Mouse (Mus musculus) ovary, postnatal 36 days (tissue): ENCODE measurements around the gene Wdr90.
"Not testable (repeated sequence)": the region's sequence is repeated elsewhere in the genome, so short reads cannot be mapped to it uniquely, and the experiment has no call there.

Experiments
- DNase-seq: peaks from one replicate; pipeline ENCODE4 v3.0.0; 2022; ENCODE audit warnings: low spot score, mixed read lengths

The Wdr90 gene

GRCm38 (mm10) chr17:25807452-25807851 lies 53.8 kb downstream of the Wdr90 start:
- not testable (repeated sequence) for DNase-seq

- no peak for DNase-seq
These were observed 54.8 kb downstream of the Wdr90 start for GRCm38 (mm10) chr17:25806507-25806906.

GRCm38 (mm10) chr17:25802825-25803517 lies 58.3 kb downstream of the Wdr90 start:
- DNase-seq = peak; percentile 10

- peak; percentile 50 for DNase-seq
These were observed 60.3 kb downstream of the Wdr90 start for GRCm38 (mm10) chr17:25801029-25801428.

- DNase-seq = peak; percentile 86
These were observed 64.3 kb downstream of the Wdr90 start, which contains the start of gene Metrn for GRCm38 (mm10) chr17:25796951-25797369. Gene Metrn (minus strand): TSS chr17:25797136.

- no peak for DNase-seq
These were observed 65.0 kb downstream of the Wdr90 start for GRCm38 (mm10) chr17:25796211-25796771.

GRCm38 (mm10) chr17:25795609-25796092 lies 65.7 kb downstream of the Wdr90 start, which contains the start of gene AC134908.4:
Gene AC134908.4 (minus strand): TSS chr17:25795659.
- DNase-seq = no peak

GRCm38 (mm10) chr17:25794998-25795397 lies 66.3 kb downstream of the Wdr90 start:
- DNase-seq = no peak
